Mouse (Mus musculus) ES-Bruce4 (cell line): ENCODE results near the gene Dnase2b. TPM values are rescaled to one million over a fixed set of nuclear protein-coding genes. Genes with fewer than 3 reads are reported as not detected.

Experiments used
- H3K27ac ChIP-seq: 2 replicates; pipeline ENCODE4 v1.5.1; 2012; ENCODE audit warnings: low read length, inconsistent platforms; ENCODE audit not compliant: insufficient read depth
- H3K27me3 ChIP-seq: 2 replicates; pipeline ENCODE4 v1.6.1; 2012; ENCODE audit warnings: mild to moderate bottlenecking, low read length, inconsistent platforms; ENCODE audit not compliant: control insufficient read depth, poor library complexity, insufficient read depth, severe bottlenecking
- H3K36me3 ChIP-seq: 2 replicates; pipeline ENCODE4 v1.6.1; 2012; ENCODE audit warnings: inconsistent platforms, mild to moderate bottlenecking, low read length, moderate library complexity; ENCODE audit not compliant: control insufficient read depth, poor library complexity, insufficient read depth, severe bottlenecking
- H3K4me1 ChIP-seq: one replicate; pipeline ENCODE4 v1.8.1; 2011; ENCODE audit warnings: low read length; ENCODE audit not compliant: control insufficient read depth, insufficient read depth
- H3K4me3 ChIP-seq: 2 replicates; pipeline ENCODE4 v1.5.1; 2011; ENCODE audit warnings: low read depth, mild to moderate bottlenecking, low read length
- H3K9ac ChIP-seq: 2 replicates; pipeline ENCODE4 v1.6.1; 2012; ENCODE audit warnings: low read depth, mild to moderate bottlenecking, inconsistent platforms; ENCODE audit not compliant: poor library complexity, severe bottlenecking
- H3K9me3 ChIP-seq: replicated peaks from 2 replicates; pipeline ENCODE4 v1.6.1; 2012; ENCODE audit warnings: mild to moderate bottlenecking, low read length, inconsistent platforms; ENCODE audit not compliant: control insufficient read depth, poor library complexity, insufficient read depth, severe bottlenecking
- CTCF ChIP-seq: IDR thresholded peaks from one replicate; pipeline ENCODE4 v1.8.1; 2011; ENCODE audit warnings: low read depth, low read length
- EP300 ChIP-seq: IDR thresholded peaks from 2 replicates; pipeline ENCODE4 v1.6.1; 2011; ENCODE audit warnings: low read depth, low read length; ENCODE audit not compliant: insufficient read depth
- POLR2A ChIP-seq: IDR thresholded peaks from one replicate; pipeline ENCODE4 v1.8.1; 2011; ENCODE audit warnings: low read length; ENCODE audit not compliant: insufficient read depth
- polyA plus RNA-seq: library from polyadenylated mRNA; stranded (reverse); fragments of >200 nt; gene quantifications from 2 replicates; pipeline ENCODE4 v1.2.4, GENCODE M21; 2011; ENCODE audit warnings: low read depth; ENCODE audit not compliant: missing spikeins, insufficient read depth, insufficient read length

The Dnase2b gene
- polyA plus RNA-seq, 1 experiment, result not detected

GRCm38 (mm10) chr3:146543632-146544031 is 71.8 kb downstream of the Dnase2b start:
- no peaks in the 10 kb centered on the region for H3K27me3 ChIP-seq
- TF ChIP-seq EP300 (no peak), CTCF (no peak), POLR2A (no peak)
- no peak overlapping the region for H3K9ac ChIP-seq
- H3K4me3 ChIP-seq, result no peak overlapping the region
- H3K9me3 ChIP-seq, result no peaks in the 10 kb centered on the region; the same call in 1 of the 2 replicates
- H3K36me3 ChIP-seq, result no peaks in the 10 kb centered on the region
- H3K27ac ChIP-seq, result no peak overlapping the region
- no peaks in the 10 kb centered on the region for H3K4me1 ChIP-seq

GRCm38 (mm10) chr3:146540521-146541273 is 74.7 kb downstream of the Dnase2b start:
- no peak for TF ChIP-seq EP300
- no peak for TF ChIP-seq CTCF
- no peak for TF ChIP-seq POLR2A
- H3K4me1 ChIP-seq, result no peaks in the 10 kb centered on the region
- no peak overlapping the region for H3K4me3 ChIP-seq
- no peaks in the 10 kb centered on the region for H3K27me3 ChIP-seq
- H3K27ac ChIP-seq, result no peak overlapping the region
- H3K36me3 ChIP-seq, result no peaks in the 10 kb centered on the region
- H3K9me3 ChIP-seq, result no peaks in the 10 kb centered on the region; the same call in 1 of the 2 replicates
- H3K9ac ChIP-seq, result no peak overlapping the region

- no peak for TF ChIP-seq EP300
- no peak for TF ChIP-seq CTCF
- Histone ChIP-seq H3K4me3 (no peak overlapping the region), H3K9me3 (no peaks in the 10 kb centered on the region), H3K36me3 (no peaks in the 10 kb centered on the region), H3K27me3 (no peaks in the 10 kb centered on the region; the same call in 1 of the 2 replicates), H3K27ac (no peak overlapping the region), H3K4me1 (peaks cover 2% of the 10 kb centered on the region), H3K9ac (no peak overlapping the region)
These were observed 80.4 kb downstream of the Dnase2b start for GRCm38 (mm10) chr3:146534986-146535385.

Other genes starting within 250 kb of the Dnase2b start
- gene Ssx2ip, start 211.0 kb downstream of the Dnase2b start, polyA plus RNA-seq, result 27.3 and 28.2 TPM in 2 replicates
- 15.1 and 17.1 TPM in 2 replicates for gene Ctbs, start 165.8 kb downstream of the Dnase2b start, polyA plus RNA-seq
- gene Spata1, start 115.8 kb downstream of the Dnase2b start, polyA plus RNA-seq, result 6.5 and 7.5 TPM in 2 replicates
- gene Gng5, start 115.8 kb downstream of the Dnase2b start, polyA plus RNA-seq, result 296 and 330 TPM in 2 replicates
- gene Rpf1, start 94.2 kb downstream of the Dnase2b start, polyA plus RNA-seq, result 79.2 and 79.8 TPM in 2 replicates
- not detected in 2 replicates for gene Uox, start 45.2 kb downstream of the Dnase2b start, polyA plus RNA-seq
- not detected in 2 replicates for gene 4930503B20Rik, start 35.7 kb upstream of the Dnase2b start, polyA plus RNA-seq
- not detected in 2 replicates for gene Samd13, start 70.0 kb upstream of the Dnase2b start, polyA plus RNA-seq
- 36.8 and 41.7 TPM in 2 replicates for gene Prkacb, start 197.4 kb upstream of the Dnase2b start, polyA plus RNA-seq
- gene Ttll7, start 236.8 kb upstream of the Dnase2b start, polyA plus RNA-seq, result 0.37 and 1.5 TPM in 2 replicates